Mouse (Mus musculus): ENCODE results near the gene Mast2. TPM values are rescaled to one million over a fixed set of nuclear protein-coding genes. Genes with fewer than 3 reads are reported as not detected.

Mast2 gene
- total RNA-seq (2014; rRNA removed) (73.6 and 95.1 TPM in 2 replicates), polyA plus RNA-seq (2015; fragmentation: Nextera tagmentation; extraction: Ambion mirVana) (25.7 and 36.2 TPM in 2 replicates)

DNA sequence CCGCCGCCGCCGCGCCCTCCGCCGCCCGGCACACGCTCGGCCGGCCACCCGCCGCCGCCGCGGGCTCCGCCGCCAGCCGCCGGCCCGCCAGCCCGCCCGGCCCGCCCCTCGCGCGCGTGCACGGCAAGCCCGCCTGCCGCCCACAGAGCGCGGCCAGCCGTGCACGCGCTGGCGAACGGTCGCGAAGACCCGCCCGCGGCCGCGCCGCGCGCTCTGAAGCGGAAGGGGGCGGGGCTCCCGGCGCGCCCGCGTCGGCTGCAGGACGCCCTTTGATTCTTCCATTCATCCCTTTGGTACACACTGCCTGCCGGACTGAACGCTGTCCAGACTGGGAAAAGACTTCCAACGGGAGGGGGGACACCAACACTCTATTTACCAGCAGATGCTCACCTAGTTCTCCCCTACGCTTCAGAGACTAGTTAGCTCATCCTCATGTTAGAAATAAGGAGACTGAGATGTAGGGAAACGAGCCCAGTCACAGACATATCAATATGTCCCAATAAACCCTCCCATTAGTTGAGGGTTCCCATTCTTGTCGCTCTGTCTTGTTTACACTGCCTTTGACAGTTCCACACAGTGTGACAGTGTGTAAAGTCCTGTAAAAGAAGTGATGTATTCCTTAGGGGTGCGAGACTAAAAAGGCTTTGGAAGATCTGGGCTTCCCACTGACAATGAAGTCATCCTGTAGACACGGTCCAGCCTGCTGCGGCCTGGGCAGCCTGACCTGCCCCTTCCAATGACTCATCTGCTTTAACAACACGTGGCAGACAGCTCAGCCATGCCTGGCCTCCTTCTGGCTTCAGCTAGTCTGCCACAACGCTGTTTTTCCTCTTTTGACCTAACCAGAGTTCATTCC is at the start of gene Mast2:
TSS of gene Mast2 (minus strand) at position 58 of the 856 bp plus-strand sequence.
- peak within 1 kb of the TSS; percentile 65 for H3K4me2 ChIP-seq (ENCODE audit: low read depth)
- peak; percentile 89 for ATAC-seq
- H3K36me3 ChIP-seq (ENCODE audit: insufficient read depth): no peaks in the 10 kb centered on the region
- H3K9me3 ChIP-seq (ENCODE audit: low read length): no peaks in the 10 kb centered on the region
- peak within 1 kb of the TSS; percentile 90 for H3K27ac ChIP-seq (ENCODE audit: low read depth, low read length)
- H3K4me1 ChIP-seq (ENCODE audit: insufficient read depth): peaks cover 11% of the 10 kb centered on the region
- no peaks in the 10 kb centered on the region for H3K27me3 ChIP-seq (ENCODE audit: insufficient read depth, low read length)
- peak within 1 kb of the TSS; percentile 93 for H3K4me3 ChIP-seq (ENCODE audit: low read depth, low read length)
- DNase-seq: peak; percentile 95
- WGBS: 1% methylated on average over 34 of the region's 68 CpGs
- TF ChIP-seq CTCF (IDR thresholded peaks at IDR 0.05; ENCODE audit: low read depth): no peak
- H3K9ac ChIP-seq: peak within 1 kb of the TSS; percentile 84

GRCm38 (mm10) chr4:116507425-116508218 is 43.6 kb upstream of the Mast2 start, which contains the start of gene Ipp:
Gene Ipp (plus strand): TSS chr4:116507549.
- Histone ChIP-seq H3K27ac (ENCODE audit: low read depth, low read length) (peak within 1 kb of the TSS; percentile 84), H3K4me1 (ENCODE audit: insufficient read depth) (peaks cover 14% of the 10 kb centered on the region; the same call in 1 of the 2 replicates), H3K27me3 (ENCODE audit: insufficient read depth, low read length) (no peaks in the 10 kb centered on the region), H3K9me3 (ENCODE audit: low read length) (no peaks in the 10 kb centered on the region), H3K9ac (peak within 1 kb of the TSS; percentile 71), H3K4me2 (ENCODE audit: low read depth) (peak within 1 kb of the TSS; percentile 54), H3K36me3 (ENCODE audit: insufficient read depth) (no peaks in the 10 kb centered on the region), H3K4me3 (ENCODE audit: low read depth, low read length) (peak within 1 kb of the TSS; percentile 56)
- ATAC-seq (peak; percentile 100), DNase-seq (peak; percentile 97)
- peak; percentile 44 for TF ChIP-seq CTCF (IDR thresholded peaks at IDR 0.05; ENCODE audit: low read depth)
- WGBS: 2% methylated on average over 53 of the region's 55 CpGs

- 25% methylated on average over 11 of the region's 11 CpGs for WGBS
- TF ChIP-seq CTCF (IDR thresholded peaks at IDR 0.05; ENCODE audit: low read depth): no peak
- Histone ChIP-seq H3K27me3 (ENCODE audit: insufficient read depth, low read length) (no peaks in the 10 kb centered on the region), H3K4me1 (ENCODE audit: insufficient read depth) (peaks cover 14% of the 10 kb centered on the region; the same call in 1 of the 2 replicates), H3K36me3 (ENCODE audit: insufficient read depth) (no peaks in the 10 kb centered on the region), H3K4me3 (ENCODE audit: low read depth, low read length) (peak overlapping the region; percentile 56), H3K4me2 (ENCODE audit: low read depth) (peak overlapping the region; percentile 54), H3K9ac (peak overlapping the region; percentile 71), H3K9me3 (ENCODE audit: low read length) (no peaks in the 10 kb centered on the region), H3K27ac (ENCODE audit: low read depth, low read length) (peak overlapping the region; percentile 84)
- ATAC-seq (peak; percentile 6; the same call in 1 of the 2 replicates), DNase-seq (no peak)
Measured at GRCm38 (mm10) chr4:116506886-116507424, 43.0 kb upstream of the Mast2 start.

DNA sequence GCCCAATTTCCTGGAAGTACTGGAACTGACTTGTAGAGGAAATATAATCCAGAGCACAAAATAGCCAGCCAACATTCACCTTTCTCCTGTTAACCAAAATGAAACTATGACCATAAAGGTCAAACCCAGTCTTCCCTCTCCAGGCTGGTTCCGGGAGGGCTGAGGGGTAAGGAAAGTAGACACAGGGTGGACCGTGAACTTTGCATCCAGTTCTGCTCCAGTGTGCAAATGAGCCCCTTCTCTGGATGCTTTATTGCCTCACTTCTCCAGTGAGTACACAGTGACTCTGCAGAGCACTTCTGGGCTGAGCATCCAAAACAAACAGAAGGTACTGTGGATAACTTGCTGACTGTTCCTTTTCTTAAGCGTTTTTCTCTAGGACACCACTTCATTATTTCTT is 36.0 kb upstream of the Mast2 start:
- H3K27ac ChIP-seq (ENCODE audit: low read depth, low read length): no peak overlapping the region
- H3K4me2 ChIP-seq (ENCODE audit: low read depth): no peak overlapping the region
- H3K36me3 ChIP-seq (ENCODE audit: insufficient read depth): no peaks in the 10 kb centered on the region
- H3K4me3 ChIP-seq (ENCODE audit: low read depth, low read length): no peak overlapping the region
- H3K4me1 ChIP-seq (ENCODE audit: insufficient read depth): no peaks in the 10 kb centered on the region
- no peak for ATAC-seq
- no peak overlapping the region for H3K9ac ChIP-seq
- H3K9me3 ChIP-seq (ENCODE audit: low read length): no peaks in the 10 kb centered on the region
- 81% methylated on average over 3 of the region's 3 CpGs for WGBS
- no peak for DNase-seq
- H3K27me3 ChIP-seq (ENCODE audit: insufficient read depth, low read length): no peaks in the 10 kb centered on the region
- no peak for TF ChIP-seq CTCF (IDR thresholded peaks at IDR 0.05; ENCODE audit: low read depth)

- no peak overlapping the region for H3K4me3 ChIP-seq (ENCODE audit: low read depth, low read length)
- no peak overlapping the region for H3K27ac ChIP-seq (ENCODE audit: low read depth, low read length)
- TF ChIP-seq CTCF (IDR thresholded peaks at IDR 0.05; ENCODE audit: low read depth): no peak
- no peaks in the 10 kb centered on the region for H3K27me3 ChIP-seq (ENCODE audit: insufficient read depth, low read length)
- no peak overlapping the region for H3K4me2 ChIP-seq (ENCODE audit: low read depth)
- DNase-seq (no peak), ATAC-seq (no peak)
- no peak overlapping the region for H3K9ac ChIP-seq
- no peaks in the 10 kb centered on the region for H3K4me1 ChIP-seq (ENCODE audit: insufficient read depth)
- 59% methylated on average over 5 of the region's 5 CpGs for WGBS
- H3K36me3 ChIP-seq (ENCODE audit: insufficient read depth): no peaks in the 10 kb centered on the region
- H3K9me3 ChIP-seq (ENCODE audit: low read length): 0 out of 2 replicates have a peak, but pooled peaks cover 4% of the 10 kb centered on the region
Measured at GRCm38 (mm10) chr4:116493646-116494045, 29.7 kb upstream of the Mast2 start.

DNA sequence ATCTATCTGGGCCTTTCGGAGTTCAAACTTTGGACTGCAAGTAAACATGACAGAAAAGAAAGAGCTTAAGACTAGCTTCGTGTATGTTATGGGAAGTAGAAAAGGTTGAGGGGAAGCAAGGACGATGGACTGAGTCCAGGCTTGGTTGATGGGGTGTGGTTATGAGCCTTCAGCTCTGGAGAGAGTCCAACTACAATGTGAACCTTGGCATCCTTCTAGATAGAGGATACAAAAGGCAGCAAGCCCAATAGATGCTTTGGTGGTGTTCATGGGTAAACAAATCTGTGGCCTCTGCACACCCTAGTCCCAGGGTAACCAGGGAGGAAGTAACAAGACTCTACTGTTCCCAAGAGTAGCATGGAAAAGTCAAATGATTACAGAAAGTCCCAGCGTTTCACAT is 28.5 kb upstream of the Mast2 start:
- WGBS: 72% methylated on average over 4 of the region's 4 CpGs
- DNase-seq: no peak
- TF ChIP-seq CTCF (IDR thresholded peaks at IDR 0.05; ENCODE audit: low read depth): no peak

More for the DNA sequence above, 28.5 kb upstream of the Mast2 start:
- Histone ChIP-seq H3K27ac (ENCODE audit: low read depth, low read length) (no peak overlapping the region), H3K4me3 (ENCODE audit: low read depth, low read length) (no peak overlapping the region), H3K27me3 (ENCODE audit: insufficient read depth, low read length) (no peaks in the 10 kb centered on the region), H3K36me3 (ENCODE audit: insufficient read depth) (no peaks in the 10 kb centered on the region), H3K4me2 (ENCODE audit: low read depth) (no peak overlapping the region), H3K9ac (no peak overlapping the region), H3K4me1 (ENCODE audit: insufficient read depth) (no peaks in the 10 kb centered on the region), H3K9me3 (ENCODE audit: low read length) (0 out of 2 replicates have a peak, but pooled peaks cover 4% of the 10 kb centered on the region)
- ATAC-seq: no peak

All from forebrain, postnatal 0 days (tissue).